Mouse (Mus musculus) megakaryocyte, adult 5-6 weeks (primary cell): ENCODE data around the gene Bcar3. TPM values are rescaled to one million over a fixed set of nuclear protein-coding genes. Genes with fewer than 3 reads are reported as not detected.

Experiments used
- ATAC-seq: 2 replicates; pipeline ENCODE4 v1.8.0; 2016; ENCODE audit warnings: mild to moderate bottlenecking, inconsistent platforms; ENCODE audit not compliant: poor library complexity, severe bottlenecking
- total RNA-seq, 2 experiments: library from RNA; stranded (forward) in 1 of 2; stranded (reverse) in 1 of 2; fragments of 153-499, 151-499 nt in 1 of 2; fragments of 221-1000, 200-1000 nt in 1 of 2; gene quantifications; 2 replicates each; pipeline versions ENCODE4 v1.2.3 to v1.2.4; 2015 to 2017

Gene Bcar3
- total RNA-seq, 2 experiments from 2014 or later = 1.2 TPM

DNA sequence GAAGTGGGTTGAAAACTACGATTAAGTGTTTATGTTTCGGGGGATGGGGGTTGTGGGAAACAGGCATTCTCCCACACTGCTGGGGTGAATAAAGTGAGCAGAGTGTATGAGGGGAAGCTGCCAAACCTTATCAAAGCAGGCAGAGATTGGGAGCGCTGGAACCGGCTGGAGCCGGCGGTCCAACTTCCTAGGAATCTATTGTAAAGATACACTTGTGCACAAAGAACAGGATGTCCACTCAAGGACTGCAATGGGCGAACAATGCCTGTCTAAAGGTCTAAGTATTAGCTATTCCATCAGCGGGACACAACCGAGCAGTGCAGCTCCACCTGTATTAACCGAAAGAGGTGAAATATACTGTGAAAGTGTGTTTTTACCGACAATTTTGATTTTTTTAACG, 2.1 kb upstream of the Bcar3 start:
- no peak for ATAC-seq

DNA sequence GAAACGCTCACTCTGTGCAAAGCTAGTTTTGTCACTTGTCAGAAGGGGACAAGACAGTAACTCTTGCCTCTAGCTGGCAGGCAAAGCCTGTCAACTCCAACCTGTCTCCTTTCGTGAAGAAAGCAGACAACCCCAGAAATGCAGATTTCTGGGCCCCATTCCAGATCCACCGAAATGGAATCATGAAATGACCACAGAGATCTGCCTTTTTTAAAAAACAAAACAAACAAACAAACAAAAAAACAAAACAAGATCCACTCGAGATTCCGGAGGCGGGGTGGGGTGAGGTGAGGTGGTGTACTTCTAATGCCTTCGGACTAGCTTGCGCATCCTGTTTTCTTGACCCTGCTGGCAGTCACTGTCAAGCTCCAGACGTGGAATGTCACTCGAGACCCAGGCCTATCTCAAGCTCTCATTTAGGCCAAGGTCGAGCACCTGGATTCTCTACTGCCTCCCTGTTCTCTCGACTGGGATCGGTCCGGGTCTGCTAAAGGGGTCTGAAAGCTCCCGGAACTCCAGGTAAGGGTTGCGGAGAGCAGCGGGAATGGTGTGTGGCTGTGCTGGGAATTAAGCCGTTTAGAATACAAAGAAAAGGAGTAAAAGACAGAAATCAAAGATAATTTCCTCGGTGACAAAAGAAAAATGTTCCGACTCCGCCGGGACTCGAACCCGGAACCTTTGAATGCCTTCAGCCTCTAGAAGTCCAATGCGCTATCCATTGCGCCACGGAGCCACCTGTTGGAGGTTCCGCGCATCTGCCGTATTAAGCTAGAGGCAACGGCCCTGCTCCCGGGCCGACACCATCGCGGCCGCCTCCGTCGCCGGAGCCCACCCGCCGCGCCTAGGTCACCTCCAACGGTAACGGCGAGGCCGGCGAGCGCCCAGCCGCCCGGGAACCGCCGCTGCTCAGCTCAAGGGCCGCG, 1.4 kb upstream of the Bcar3 start:
- peak; percentile 63 for ATAC-seq

DNA sequence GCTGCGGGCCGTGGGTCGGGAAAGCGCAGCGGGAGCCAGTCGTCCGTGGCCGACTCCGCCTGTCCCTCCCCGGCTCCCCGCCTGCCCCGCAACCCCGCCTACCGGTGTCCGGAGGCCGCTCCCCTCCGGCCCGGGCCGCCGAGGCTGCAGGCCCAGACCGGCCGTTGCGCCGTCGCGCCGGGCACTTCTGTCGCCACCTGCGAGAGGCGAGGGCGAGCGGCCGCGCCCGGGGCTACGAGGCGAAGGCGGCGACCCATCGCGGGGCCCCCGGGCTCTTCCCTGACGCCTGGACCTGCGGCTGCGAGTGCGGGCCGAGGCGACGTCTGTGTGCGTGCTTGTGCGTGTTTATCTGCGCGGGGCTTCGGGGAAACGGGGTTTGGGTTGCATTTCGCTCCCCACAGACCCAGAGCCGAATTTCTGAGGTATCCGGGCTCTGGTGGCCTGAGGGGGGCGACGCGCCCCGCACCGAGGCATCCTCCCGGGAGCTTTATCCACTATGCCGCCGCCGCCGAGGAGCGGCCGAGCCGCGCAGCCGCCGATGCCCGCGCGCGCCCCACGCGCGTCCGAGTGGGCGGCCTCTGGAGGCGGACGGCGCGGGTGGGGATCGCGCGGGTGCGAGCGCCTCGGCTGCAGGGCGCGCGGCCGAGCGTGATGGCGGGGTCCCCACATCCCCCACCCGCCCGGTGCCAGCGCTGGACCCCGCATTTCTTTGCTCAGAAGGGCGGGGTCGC, 548 bp upstream of the Bcar3 start:
- peak; percentile 61 for ATAC-seq

DNA sequence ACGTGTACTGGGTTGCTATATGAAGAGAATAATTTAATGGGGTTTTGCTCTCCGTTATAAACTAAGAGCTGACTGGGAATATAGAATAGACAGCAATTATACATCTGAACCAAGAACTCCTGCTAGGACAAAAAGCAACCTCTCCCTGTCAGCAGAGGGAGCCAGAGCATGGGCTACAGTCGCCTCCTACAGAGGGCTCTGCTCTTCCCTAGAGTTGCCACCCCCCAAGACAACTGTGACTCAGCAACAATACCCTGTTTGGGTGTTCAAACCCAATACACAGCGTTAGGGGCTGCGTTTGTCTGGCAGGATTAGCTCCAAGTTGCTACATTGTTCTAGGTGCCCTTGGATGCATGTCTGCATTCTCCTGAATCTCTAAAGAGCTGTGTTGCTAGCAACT, 1.6 kb downstream of the Bcar3 start:
- ATAC-seq = peak; percentile 34

DNA sequence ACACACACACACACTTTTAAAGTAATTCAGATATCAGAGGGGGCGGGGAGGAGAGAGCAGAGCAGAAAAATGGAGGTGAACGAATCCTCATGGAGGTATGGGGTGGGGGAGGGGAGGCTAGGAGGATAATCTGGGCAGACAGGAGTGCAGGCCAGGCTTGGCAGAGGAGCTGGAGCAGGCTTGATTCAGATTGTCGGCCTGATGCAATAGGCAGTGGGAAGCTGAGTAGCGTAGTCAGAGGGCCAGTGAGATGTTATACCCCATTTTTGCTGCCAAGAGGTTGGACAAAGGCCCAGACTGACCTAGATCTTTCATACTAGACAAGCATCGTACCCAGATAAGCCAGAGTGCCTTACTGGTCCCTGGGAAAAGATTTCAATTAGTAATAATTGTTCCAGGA, 3.0 kb downstream of the Bcar3 start:
- ATAC-seq = no peak

DNA sequence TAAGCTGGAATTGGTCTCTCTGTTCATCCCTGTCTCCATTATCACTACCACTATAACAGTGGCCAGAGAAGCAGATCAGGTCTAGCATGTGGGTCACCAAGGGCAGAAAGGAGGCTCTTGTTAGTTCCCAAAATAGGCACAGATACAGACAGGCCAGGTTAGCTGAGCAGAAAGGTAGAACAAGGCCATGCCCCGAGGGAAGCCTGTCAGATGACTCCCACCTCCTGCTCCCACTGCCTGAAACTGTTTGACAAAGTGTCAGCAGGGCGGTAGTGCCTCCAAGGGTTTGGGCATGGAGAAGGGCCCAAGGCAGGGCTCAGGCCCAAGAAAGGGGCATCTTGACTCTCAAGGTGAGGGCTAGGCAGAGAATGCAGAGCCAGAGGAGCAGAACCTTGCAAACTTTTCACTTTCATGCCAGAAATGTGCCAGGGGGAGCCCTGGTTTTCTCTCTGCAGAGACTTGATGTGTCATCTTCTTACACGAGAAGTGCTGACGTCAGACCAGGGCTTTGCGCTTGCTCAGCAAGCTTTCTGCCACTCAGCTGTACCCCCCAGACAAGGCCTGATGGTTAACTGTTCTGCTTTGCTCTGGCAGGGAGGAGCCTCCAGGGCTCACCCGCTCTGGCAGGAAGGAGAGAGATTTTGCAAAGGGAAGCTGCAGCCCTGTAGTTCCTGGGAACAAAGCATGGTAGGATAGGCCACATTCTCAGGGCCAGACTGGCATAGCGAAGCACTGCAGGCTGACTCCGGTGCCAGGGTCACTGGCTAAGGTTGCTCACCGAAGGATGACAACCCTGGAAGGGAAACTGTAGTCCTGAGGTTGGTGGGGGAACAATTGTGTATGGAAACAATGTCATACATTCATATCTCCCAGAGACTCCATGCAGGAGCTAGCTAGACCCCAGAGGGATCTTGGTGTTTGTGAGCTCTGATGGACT, 7.3 kb downstream of the Bcar3 start:
- ATAC-seq = peak; percentile 64

DNA sequence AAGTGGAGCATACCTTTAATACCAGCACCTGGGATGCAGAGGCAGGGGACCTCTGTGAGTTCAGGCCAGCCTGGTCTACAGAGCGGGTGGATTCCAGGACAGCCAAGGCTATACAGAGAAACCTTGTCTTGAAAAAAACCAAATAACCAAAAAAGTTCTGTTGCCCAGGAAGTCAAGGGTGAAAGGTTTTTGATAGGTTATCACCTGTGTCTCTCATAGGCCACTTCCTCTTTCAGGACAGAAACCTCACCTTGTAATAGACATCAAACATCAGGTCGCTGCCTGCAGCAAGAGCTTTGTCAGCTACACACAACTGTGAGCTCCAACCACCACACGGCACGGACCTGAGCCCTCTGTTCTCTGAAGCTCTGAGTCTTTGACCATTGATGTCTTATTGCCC, 10.6 kb downstream of the Bcar3 start:
- ATAC-seq = no peak

DNA sequence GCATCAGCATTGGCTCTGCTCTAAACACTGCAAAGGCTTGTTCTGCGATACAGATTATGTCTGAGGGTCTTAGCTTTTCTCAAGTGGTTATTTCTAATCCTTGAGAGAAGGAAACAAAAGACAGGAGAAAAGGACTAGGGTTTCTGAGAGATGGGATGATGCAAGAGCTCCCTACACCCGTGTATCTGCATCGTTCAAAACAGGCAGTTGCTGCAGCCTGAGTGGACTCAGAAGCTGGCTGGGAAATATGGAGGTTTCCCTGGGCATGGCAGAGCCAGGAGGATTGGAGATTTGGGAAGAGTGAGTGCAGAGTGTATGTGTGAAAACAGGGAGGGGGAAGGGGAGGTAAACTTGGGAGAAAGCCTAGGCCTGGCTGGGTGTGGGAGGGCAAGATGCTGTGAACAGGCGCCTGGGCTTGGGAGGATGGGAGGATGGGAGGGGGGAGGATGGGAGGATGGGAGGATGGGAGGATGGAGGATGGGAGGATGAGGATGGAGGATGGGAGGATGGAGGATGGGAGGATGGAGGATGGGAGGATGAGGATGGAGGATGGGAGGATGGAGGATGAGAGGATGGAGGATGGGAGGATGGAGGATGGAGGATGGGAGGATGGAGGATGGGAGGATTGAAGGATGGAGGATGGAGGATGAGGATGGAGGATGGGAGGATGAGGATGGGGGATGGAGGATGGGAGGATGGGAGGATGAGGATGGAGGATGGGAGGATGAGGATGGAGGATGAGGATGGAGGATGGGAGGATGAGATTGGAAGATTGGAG, 14.1 kb downstream of the Bcar3 start:
- ATAC-seq = peak; percentile 18; the same call in 1 of the 2 replicates

DNA sequence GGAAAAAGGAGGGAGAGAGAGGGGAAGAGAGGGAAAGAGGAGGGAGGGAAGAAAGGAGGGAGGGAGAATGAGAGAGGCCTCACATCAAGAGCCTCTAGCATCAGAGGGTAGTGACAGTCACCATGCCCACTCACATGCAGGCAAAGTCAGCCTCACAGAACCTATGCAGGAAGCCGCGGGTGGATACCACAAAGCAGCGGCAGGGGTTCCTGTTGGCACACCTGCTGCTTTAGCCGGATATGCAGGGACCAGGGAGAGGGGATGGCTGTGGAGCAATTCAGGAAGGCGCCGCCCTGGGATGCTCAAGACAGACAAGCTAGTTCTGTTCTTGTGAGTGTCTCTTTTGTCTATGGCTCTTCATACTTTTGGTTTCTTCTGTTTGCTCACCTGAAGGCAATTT, 15.0 kb downstream of the Bcar3 start:
- no peak for ATAC-seq

DNA sequence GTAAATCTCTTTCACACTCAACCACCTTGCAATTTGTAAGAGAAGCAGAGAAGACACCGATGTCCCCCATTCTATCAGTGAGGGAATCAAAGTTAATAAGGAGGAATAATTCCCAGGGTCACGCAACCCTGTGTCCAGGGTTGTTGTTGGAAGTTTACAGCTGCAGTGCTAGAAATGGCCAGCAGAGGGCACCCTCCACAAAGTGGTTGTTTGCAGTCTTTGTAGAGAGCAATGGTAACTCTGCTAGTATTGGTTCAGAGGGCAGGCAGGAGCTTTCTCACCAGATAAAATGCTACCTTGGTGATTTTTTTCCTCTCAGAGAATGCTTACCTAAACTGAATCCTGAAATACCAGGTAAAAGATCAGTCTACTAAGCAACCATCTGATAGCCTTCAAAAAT, 18.1 kb downstream of the Bcar3 start:
- peak; percentile 83 for ATAC-seq

DNA sequence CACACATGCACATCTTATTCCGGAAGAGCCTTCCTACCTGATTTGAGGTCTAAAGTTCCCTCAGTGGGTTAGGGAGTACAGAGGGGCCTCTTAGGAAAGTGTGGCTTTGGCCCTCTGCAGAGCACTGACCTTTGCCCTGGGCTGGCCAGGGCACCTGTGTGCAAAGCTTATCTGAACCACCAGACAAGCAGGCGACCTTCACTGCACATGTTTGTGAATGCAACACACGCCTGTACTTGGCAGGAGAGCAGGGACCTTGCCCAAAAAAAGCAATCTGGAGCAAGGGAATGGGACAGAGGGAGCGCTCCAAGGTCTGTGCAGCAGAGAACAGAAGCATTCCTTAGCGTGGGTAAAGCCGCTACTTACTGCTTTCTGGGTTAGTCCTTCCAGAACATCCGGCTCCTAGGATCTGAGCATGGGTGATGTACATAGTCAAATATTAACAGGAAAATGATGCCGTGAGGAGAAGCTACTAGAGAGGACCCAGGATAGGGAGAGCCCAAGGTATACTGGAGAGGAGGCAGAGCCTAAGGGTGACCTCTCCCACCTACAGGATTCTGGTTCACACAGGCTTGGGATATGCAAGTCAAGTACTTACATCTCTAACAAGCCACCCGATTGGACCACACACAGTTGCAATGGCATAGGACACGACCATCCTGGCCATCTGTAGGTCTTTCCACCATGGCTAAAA, 19.1 kb downstream of the Bcar3 start:
- no peak for ATAC-seq

DNA sequence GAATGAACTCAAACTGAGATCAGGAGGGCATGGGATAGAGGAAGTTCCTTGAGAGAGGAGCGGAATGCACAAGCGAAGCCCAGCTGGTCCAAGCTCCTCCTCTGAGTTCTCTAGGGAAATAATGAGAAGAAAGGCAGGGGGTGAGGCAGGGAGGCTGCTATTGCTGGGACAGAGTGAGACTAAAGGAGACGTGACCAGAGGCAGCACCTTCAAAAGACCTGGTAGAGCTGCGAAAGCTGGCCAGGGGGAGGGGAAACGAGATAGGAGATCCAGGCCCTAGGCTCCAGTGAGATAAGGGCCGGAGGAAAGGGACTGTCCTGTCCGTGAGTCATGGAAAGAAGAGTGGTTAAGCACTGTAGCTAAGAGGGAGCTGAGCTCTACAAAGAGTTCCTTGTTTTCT, 20.0 kb downstream of the Bcar3 start:
- no peak for ATAC-seq

DNA sequence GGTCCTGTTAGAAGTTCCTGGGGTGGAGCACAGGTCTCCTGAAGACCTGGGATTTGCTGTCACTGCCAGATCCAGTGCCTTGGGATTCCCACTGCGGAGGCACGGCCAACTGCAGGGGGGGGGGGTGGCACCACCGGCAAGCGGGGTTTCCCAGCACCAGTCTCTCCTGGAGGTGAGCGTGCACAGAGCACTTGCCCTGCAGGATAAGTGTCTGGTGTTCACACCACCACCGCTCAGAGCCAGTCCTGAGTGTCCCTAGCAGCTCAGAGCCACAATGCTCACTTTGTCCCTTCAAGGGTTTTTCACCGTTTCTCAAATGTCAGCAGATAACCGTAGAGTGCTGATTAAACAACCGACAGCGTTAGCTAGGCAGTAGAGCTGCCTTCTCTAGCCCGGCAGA, 22.7 kb downstream of the Bcar3 start:
- no peak for ATAC-seq

DNA sequence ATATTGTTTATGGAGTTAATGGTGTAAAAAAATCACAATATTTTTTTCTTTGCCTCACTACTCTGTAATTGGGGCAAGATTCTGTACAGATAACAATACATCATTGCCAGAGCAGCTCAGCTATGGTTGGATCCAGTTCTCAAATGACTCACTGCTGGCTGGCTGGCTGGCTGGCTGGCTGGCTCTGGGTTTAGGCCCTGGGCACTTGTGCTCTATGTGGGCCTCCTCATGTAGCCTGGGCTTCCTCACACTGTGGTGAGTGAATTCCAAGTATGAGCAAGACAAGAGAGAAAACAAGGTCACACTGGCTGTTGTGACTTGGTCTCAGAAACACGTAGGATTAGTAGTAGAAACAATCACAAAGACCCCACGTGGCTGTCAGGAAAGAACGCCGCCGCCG, 23.4 kb downstream of the Bcar3 start:
- ATAC-seq = no peak

DNA sequence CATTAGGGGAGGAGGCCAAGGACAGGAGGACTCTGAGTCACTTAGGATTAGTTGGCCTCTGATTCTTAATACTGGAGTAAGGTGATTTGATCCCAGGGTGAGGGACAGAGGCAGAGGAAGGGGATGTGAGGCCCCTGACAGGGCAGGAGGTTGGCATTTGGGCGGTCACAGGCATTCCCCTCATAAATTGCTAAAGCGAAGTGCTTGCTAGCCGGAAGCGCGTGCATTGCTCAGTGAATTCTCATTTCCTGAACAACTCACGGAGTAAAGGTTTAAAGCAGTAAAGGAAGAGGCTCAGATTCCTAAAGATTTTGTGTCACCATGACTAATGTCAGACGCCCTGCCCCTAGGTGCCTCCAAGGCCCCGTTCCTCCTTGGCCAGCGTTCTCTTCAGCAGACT, 28.3 kb downstream of the Bcar3 start:
- peak; percentile 45 for ATAC-seq

DNA sequence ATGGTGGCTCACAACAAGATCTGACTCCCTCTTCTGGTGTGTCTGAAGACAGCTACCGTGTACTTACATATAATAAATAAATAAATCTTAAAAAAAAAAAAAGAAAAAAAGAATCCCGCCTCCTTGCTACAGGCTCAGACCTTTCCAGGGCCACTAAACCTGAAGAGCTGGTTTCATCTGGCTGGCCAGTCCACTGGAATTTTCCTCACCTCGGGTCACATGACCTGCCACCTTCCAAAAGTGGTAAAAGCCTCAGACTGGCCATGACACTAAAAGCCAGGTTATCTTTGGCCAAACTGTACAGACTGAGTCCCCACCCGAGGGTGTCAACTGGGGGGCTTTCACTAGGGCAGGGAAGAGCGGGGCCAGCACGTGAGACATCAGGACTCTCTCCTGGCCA, 29.9 kb downstream of the Bcar3 start:
- ATAC-seq = no peak

DNA sequence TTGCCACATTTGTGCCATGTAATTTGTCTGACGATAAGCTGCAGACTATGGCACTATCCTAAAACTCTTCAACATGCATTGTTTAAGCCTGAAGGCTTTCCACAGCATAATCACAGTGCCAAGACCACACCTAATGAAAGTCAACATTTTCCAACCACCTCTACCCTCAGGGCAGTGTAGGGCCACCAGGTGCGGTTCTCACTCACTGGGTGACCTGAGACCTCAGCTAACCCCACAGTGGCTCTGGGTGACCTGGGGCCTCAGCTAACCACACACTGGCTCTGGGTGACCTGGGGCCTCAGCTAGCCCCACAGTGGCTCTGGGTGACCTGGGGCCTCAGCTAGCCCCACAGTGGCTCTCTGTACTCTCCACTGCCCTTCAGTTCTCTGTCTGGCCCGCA, 30.6 kb downstream of the Bcar3 start:
- no peak for ATAC-seq

DNA sequence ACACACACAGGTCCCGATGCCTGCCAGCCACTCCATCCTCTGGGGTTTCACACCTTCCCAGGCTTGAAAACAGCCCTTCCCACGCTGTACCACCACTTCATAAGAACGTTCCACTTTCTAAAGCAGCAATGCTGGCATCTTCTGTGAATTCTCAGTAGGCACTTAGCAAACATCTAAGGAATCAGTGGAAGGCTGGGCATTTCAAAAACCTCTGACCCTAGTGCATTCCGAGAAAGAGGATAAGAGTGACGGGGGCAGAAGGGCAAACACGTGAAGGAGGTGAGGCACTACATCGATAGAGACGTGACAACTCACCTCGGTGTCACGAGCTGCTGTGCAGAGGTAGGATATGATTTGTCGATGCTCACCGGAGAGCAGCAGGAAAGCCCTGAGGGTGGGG, 36.5 kb downstream of the Bcar3 start:
- ATAC-seq = no peak

DNA sequence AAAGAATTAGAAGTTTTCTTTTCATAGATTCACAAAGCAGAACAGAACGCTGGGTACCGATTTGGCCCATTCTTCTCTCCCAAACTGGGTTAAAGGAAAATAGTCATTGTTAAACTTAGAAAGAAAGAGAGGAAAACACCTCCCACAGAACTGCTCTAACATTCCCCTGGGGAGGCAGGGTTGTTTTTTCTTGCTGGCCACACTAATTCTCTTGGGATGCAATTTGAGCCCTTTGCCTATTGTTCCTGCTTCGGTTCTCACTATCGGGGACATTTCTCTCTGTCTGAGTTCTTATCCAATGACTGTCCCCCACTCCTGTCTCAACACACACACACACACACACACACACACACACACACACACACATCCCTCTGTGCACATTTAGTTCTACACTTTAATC, 39.6 kb downstream of the Bcar3 start:
- ATAC-seq = no peak

DNA sequence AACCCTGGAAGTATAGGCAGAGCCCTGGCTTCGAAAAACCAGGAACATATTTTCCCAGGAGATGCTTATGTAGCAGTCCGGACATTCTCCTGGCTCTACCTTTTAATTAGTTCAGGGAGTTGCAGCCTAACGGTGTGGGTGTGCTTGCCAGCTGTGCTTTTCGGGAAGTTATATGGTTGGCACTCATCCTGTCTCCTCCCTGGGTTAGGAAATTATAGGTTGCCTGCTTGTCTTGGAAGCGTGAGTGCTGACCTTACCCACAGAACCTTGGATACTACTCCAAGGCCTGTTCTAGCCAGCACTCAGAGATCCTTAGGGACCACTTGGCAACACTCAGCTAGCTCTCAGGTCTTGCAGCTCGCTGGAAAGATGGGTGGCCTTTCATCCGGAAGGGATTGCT, 40.0 kb downstream of the Bcar3 start:
- ATAC-seq = no peak
